Mouse (Mus musculus) layer of hippocampus, postnatal 36 days (tissue): ENCODE measurements around the gene H1foo. TPM values are rescaled to one million over a fixed set of nuclear protein-coding genes. Genes with fewer than 3 reads are reported as not detected.

Source experiments
- DNase-seq, 2 experiments: peaks; one replicate each; pipeline ENCODE4 v3.0.0; 2022
- total RNA-seq, 2 experiments: library from RNA; stranded (reverse); gene quantifications; 2 replicates each; pipeline ENCODE4 v1.2.3; 2021

H1foo gene
- not detected for total RNA-seq

DNA sequence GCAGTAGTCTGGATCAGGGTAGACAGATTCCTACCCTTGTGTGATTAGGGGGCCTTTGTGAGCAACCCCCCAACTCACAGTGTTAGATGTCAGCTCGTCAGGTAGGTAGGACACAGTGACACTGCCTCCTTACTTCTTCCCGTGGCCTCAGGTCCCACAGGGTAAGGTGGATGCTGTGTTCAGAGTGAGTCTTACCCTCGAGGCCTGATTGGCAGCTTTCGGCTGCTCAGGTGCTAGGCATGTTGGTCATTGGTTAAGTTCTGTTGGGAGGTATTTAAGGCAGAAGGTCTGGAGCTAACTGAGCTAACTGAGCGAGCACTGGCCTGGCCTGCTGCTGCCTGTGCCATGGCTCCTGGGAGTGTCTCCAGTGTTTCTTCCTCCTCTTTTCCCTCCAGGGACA is at the start of gene H1foo:
H1foo (plus strand) TSS at position 301 of the 400 bp plus-strand sequence.
- no peak for DNase-seq

DNA sequence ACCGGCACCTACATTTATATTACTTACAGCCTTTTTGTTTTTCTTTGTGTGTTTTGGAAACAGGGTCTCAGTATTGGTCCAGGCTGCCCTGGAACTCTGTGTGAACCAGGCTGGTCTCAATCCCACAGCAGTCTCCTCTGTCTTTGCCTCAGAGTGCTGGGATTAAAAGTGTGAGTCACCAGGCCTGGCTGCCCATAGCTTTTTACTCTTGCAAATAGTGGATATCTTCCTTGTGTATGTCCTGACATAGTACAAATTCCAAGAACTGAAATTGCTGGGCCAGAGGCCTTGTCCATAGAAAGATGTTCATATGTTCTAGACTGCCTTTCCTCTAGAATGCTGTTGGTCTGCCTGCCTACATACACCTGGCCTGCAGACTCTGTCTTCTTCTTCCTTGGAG is 48.4 kb upstream of the H1foo start:
- DNase-seq = no peak

DNA sequence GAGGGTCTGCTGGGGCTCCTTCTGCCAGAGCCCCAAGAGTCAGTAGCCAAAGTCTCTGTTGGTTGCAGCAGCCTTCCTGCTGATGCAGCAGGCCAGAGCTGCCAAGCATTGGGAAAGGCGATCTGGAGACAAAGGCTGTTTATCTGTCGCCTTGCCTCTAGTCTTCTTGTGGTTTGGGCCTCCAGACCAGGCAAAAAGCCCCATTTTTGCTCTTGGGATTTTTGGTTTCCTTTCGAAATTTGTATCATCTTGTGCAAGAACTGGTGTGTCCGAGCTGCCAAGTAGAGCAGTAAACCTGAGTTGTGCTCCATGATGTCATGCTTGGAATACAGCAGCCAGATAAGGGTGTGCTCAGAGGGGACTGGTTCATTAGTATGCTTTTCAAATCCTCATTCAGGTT is 47.6 kb upstream of the H1foo start:
- DNase-seq = no peak

DNA sequence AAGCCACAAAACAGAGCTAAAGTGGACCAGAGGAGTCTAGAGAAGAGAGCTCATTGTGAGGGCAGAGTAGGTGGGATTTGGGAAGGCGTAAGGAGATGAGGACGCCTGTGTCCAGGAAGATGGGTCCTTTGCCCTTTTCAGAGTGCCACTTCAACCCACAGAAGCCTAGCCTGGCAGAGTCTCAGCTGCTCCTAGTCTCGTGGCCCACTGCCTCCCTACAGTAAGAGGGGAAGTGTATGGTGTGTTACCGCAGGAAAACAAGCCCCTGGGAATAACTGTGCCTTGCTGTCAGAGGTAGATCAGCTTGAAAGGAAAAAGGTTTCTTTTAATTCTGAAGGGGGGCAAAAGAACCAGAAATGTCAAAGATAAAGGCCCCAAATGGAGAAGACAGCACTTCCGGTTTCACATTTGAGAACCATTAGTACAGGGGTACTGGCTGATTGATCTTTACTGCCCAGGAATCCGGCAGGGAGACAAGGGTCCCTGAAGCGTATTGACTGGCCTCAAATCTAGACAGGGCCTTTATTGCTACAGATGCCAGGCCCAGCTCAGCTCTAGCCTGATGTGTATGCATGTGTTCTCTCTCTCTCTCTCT is 46.7 kb upstream of the H1foo start:
- no peak for DNase-seq

DNA sequence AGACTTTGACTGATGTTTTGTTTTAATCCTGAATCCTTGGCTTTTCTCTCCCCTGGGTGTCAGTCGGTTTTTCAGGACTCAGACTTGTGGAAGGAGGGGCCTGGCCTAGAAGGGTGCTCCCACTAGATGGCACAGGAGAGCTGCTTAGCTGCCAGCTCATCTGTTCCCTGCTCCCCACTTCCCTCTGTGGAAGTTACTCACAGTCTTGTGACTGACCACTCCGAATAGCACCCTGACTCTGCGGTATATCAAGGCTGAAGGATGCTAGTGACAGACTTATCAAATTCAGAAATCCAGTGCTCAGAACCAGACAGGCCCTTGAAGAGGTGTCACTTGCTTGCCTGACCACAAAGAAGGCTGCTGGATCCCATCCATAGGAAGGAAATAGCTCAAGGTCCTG is 43.7 kb upstream of the H1foo start:
- peak; percentile 69 to 78 for DNase-seq

DNA sequence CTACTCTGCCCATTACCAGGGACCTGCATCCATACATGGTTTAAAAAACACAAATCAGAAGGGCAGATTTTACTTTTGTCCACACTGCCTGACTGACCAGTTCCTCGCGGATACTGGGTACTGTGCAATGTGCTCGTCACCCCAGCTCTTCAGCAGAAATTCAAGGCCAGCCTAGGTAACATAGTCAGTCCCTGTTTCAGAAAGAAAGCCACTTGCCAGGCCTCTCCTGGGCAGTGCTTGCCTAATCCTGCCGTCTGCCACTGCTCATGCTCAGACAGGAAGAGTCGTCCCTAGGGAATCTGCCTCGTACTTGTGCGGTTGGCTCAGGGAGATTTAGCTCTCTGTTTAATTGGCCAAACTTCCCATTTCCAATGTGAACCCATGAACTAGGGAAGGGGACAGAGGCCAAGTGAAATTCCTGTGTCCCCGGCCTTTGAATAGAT is 43.2 kb upstream of the H1foo start:
- DNase-seq = no peak

DNA sequence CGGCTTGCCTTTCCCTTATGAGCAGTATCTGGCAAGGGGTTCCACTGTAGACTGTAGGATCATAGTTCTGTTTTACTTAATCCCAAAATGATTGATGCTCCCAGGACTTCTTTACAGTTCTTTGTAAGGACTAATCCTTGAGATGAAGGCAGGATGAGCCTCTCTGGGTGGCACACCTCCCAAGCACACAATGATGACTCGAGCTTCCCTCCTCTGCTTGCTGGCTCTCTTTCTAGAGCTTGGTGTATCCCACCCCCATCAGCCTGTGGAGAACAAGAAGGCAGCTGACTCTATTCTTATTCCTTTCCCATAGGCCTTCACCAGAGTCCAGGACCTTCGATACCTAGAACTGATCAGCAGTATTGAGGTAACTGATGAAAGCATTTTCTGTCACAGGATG is 42.2 kb upstream of the H1foo start:
- no peak for DNase-seq

DNA sequence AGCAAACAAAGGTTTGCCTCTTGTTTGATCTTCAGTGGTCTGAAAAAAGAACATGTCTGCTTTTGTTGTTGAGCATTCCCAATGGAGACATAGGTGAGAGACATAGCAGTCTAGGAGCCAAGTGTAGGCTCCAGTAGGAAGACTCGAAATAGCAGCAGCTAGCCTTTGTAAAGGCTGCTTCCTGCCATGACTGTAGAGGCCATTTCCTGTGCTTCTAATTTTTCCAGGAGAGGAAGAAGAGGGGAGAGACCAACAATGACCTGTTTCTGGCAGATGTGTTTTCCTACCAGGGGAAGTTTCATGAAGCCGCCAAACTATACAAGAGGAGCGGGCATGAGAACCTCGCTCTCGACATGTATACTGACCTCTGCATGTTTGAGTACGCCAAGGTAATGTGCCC is 39.2 kb upstream of the H1foo start:
- no peak for DNase-seq

DNA sequence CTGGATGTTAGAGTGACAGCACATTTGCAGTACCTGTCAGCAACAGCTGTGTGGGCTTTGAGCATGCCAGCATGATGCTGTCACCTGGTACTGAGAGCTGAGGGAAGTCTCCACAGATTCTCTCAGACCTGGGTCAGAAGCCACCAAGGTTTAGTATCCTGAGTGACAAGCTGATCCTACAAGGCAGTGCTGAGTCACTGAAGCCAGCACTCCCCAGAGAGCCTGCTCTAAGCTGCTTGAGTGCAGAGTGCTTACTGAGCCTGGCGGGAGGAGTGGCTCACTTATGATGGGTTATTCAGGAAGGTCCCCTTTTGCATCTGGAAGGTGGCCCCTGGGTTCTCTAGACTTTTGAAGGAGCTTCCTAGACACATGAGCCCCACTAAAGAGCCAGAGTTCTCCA is 38.3 kb upstream of the H1foo start:
- DNase-seq = no peak

DNA sequence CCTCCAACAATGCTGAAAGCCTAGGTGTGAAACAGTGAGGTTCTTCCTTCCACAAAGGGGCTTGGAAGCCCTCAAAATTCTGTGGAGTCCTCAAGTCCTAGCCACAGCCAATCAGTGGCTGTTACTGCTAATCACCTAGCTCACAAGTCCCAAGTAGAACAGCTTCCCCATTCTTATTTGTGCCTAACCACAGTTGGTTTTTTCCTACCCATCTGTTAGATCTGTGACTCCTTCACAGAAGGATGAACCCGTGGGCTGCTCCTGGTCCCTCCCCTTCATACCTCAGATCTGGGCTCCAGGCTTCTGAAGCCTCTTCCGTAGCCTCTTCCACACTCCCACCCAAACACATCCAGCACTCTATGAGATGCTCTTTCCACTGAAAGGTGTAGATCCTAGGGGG is 37.9 kb upstream of the H1foo start:
- no peak for DNase-seq

DNA sequence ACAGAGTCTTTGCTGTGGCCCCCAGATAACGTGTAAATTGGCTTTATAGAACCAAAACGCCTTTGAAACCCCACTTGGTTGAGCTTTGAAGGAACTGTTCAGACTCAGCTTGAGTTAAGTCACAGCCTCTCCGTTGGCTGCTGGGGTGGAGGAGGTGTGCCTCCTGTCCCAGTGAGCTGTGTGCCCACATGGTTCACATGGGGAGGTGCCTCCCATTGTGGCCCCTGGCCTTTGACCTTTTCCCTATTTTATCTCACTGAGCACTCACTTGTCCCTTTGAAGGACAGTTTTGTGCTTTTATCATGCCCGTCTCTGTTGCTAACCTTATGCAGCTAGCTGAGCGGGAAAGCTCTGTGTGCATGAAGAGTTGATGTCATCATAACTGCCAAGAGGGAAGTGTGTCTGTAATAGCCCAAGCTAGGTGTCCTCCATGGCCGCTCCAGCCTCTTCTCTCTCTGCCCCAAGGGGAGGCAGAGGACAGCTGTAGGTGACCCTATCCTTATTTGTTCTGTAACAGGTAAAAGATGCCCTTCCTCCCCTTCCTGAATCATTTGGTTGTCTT is 36.2 kb upstream of the H1foo start:
- no peak for DNase-seq

DNA sequence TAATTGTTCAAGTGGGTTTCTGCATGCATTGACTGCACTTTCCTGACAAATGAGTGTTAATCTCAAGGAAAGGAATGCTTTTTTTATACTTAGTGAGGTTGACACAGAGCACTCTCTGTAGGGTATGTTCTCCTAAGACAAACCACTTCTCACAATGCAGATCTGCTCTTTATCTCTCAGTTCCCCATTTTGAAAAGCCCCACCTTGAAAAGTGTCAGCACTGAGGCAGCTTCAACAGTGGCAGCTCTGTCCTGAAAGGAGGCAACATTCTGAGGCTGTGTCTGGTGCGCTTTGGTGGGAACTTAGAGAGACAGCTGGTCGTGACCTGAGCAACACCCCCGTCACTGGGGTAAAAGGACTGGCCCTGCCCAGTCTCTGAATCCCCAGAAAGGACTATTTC is 35.7 kb upstream of the H1foo start:
- no peak for DNase-seq

DNA sequence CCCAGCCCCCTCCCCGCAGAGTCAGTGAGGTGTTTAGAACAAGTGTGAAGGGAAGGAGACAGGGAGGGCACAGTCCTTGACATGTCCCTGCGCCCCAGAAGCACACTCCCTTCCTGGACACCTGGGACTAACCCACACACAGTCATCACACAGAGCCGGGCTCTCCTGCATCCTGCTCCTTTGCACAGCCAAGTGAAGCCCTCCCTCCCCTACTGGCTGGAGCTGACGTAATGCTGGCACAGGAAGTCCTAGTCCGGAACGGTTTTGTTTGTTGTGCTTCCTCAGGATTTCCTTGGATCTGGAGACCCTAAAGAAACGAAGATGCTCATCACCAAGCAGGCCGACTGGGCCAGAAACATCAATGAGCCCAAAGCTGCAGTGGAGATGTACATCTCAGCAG is 34.8 kb upstream of the H1foo start:
- no peak for DNase-seq

DNA sequence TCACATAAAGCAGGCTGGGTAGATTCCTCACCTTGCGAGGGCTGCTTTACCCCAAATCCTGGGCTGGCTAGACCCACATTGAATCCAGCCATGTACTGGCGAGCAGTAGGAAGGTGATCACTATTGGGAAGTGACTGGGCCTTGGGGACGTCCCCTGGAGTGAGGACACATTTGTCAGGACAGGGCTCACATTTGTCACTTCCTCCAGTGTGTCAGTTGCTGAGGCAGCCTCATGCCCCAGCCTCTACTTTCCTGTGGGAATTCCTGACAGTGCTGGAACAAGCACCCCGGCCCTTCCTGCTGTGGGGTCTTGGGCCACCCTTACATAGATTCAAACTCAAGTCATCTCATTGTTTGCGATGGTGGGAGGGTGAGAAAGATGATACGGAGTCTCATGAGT is 33.0 kb upstream of the H1foo start:
- no peak for DNase-seq

DNA sequence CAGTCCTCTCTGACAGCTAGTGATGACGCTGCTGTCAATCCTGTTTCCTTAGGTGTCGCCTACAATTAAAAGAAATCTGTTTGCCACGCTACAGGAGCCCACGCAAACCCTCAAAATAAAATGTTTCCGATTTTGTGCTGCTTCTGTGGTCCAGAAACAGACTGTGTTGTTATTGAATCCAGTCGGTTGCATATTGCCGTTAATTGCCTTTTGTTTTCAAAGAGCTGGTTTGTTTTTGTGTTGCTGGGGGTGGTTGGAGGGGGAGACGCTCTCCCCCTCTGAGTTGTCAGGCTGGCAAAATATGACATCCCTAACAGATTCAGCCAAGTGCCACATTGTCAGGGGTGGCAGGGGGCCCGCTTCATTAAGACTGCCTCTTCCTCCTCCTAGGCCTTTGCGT is 31.3 kb upstream of the H1foo start:
- peak in 1 of 2 experiments; percentile 44 for DNase-seq

DNA sequence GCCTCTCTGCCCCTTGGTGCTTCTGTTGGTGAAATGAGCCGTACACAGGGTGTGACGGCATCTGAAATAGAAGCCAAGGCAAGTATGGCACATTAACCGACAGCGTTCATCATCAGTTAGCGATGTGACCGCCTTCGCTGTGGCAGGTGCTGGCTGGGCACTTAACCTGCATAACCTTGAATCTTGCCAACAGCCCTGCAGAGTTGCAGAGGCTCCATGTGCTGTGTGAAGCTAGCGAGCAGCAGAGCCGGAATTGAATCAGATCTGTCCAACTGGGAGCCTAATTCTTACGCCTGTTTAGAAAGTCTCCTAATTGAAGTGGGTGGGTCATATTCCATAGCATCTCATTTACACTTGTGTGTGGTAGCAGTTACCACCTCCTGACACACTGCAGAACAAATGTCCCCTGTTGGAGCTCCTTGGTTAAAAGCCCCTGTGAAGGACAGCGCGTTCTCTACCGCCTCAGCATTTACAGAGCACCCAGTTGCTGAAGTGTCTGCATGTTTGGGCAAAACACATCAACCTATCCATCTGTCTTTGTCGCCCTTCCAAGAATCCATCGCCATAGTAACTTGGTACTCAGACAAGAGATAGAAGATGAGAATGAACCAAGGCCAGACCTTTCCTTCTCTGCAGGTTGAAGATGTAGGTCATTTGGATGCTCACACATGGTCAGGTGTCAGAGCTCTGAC is 30.1 kb upstream of the H1foo start:
- peak in 1 of 2 experiments; percentile 42 for DNase-seq

DNA sequence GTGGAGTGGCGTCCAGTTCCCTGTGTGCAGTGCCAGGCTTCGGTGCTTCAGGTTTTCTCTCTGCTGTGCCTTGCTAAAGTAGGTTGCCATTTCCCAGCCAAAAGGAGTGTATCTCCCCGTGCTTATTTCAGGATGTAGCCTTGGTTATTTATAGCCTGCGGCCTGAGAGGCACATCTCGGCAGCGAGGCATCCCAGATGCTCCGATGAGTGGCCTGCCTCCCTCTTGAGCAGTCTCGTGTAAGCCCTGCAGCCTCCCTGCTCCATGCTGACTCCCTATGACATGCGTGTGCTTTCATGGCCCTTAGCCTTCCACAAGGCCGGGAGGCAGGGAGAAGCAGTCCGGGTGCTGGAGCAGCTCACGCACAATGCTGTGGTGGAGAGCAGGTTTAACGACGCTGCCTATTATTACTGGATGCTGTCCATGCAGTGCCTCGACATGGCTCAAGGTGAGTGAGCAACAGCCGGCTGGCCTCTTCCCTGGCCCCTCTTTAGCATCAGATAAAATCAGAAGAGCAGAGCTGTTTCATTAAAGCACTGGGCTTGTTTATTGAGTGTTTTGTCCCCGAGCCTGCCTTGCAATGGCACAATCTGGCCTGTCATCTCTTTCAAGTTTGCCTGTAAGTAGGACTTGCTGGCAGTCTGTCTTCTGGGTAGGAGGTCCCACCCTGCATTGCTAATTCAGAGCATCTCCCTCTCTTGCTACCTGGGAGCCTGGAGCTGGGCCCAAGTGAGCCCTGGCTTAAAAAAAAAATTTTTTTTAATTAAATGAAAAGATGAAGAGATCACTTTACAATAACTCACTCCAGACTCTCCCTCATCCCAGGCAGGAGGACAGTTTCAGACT is 28.9 kb upstream of the H1foo start:
- no peak for DNase-seq

DNA sequence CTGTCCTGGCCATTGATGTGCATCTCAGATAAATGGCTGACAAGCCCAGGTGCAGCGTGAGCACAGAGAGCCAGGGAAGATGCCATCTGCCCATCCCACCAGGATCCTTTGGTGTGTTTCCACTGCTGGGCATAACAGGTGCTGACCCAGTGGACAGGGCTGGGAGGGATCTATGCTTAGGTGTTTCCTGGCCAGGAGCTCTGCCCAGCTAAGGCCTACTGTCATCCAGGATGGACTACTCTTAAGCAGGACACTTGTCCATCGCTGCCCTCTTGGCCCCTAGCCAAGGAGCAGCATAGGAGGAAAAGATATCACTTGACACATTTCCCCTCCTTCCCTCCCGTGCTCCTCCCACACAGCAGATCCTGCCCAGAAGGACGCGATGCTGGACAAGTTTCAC is 28.1 kb upstream of the H1foo start:
- no peak for DNase-seq

DNA sequence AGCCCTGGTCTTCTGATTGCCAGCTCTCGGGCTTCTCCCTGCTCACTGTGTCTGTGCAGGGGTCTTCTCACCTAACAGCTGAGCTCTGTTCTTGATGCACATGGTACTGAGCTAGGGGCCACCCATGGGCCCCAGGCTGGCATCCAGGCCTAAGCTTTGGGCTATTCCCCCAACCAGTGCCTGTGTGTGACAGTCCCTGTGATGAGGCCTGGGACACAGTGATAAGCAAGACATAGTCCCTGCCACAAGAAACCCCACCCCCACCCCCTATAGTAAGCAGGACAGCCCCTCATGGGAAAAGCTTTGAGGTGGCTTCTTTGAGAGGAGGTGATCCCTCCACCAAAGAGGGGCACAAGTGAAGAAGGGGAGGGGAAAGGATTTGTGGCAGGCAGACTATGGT is 26.1 kb upstream of the H1foo start:
- DNase-seq = no peak

DNA sequence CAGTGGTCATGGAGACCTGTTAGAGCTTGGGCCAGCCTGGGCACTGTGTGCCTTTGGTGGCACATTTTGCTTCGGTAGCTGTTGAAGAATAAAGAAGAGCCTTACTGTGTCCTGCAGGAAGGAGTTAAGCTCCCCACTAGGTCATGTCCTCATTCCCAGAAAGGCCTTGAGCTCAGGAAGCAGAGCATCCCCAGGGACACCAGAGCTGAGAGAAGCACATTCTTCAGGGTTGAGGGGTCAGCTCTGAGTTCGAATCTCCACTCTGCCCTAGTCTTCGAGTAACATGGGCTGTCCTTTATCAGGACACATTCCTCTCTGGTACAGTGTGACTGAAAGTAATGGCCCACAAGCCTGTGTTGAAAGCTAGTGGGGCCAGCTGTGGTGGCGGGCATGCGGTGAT is 24.9 kb upstream of the H1foo start:
- DNase-seq = no peak

DNA sequence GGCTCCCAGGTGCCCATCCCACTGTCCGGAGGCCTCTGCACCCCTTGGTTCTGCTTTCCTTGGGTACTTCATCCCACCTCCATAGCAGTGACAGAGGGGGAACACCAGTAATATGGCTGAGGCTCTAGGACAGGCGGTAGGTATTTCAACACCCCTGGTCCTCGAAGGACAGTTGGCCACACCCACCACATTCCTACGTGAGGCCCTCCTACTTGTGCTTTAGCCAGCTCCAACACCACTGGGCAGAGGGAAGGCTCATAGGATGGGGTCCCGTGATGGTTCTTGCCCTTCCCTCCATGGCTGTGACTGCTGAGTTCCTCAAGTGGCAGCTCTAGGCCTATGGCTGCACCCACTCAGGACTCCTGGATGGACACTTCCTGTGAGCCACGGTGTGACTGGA is 19.9 kb upstream of the H1foo start:
- no peak for DNase-seq

DNA sequence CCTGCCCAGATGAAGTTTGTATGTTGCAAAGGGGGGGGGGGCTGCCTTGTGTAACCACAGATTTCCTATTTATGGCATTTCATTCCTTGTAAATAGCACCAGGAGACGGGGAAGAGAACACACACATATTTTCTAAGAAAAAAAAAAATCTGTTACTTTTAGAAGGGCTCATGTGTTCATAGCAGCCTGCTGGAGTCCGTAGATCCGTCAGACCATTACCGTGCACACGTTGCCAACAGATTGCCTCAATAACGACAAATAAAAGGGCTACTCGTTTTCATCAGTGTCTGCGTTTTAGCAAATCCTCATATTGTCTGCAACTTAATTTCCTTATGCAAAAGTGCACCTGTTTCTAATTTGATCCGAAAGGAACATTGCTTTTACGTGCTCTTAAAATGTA is 18.3 kb upstream of the H1foo start:
- no peak for DNase-seq
